Mouse (Mus musculus) thymus, adult 2 months (tissue): ENCODE data around the gene Abtb2. TPM values are rescaled to one million over a fixed set of nuclear protein-coding genes. Genes with fewer than 3 reads are reported as not detected.

Experiments used
- DNase-seq: peaks from one replicate; pipeline ENCODE4 v3.0.0; 2021
- H3K27ac ChIP-seq: fragments of 200-500 bp; 2 replicates; pipeline ENCODE4 v1.5.1; 2012; ENCODE audit warnings: low read length, control low read depth; ENCODE audit not compliant: control insufficient read depth, insufficient read depth
- H3K27me3 ChIP-seq: fragments of 200-500 bp; 2 replicates; pipeline ENCODE4 v1.6.1; 2012; ENCODE audit warnings: mild to moderate bottlenecking, low read length, moderate library complexity, mixed read lengths; ENCODE audit not compliant: control insufficient read depth, insufficient read depth
- H3K36me3 ChIP-seq: fragments of 200-500 bp; 2 replicates; pipeline ENCODE4 v1.6.1; 2012; ENCODE audit warnings: mild to moderate bottlenecking, low read length, moderate library complexity; ENCODE audit not compliant: control insufficient read depth, insufficient read depth
- H3K4me1 ChIP-seq: fragments of 200-500 bp; replicated peaks from 2 replicates; pipeline ENCODE4 v1.6.1; 2012; ENCODE audit warnings: low read length; ENCODE audit not compliant: control insufficient read depth, insufficient read depth
- H3K4me3 ChIP-seq: fragments of 200-500 bp; 2 replicates; pipeline ENCODE4 v1.5.1; 2012; ENCODE audit warnings: mild to moderate bottlenecking, low read length, control low read depth, moderate library complexity; ENCODE audit not compliant: control insufficient read depth, insufficient read depth
- CTCF ChIP-seq: fragments of 200-500 bp; IDR thresholded peaks from 2 replicates; pipeline ENCODE4 v1.5.1; 2012; ENCODE audit warnings: mild to moderate bottlenecking, control low read depth, low read length, moderate library complexity, borderline replicate concordance; ENCODE audit not compliant: control insufficient read depth, poor library complexity, insufficient read depth; ENCODE audit errors: extremely low read depth
- POLR2A ChIP-seq: fragments of 200-500 bp; IDR thresholded peaks from 2 replicates; pipeline ENCODE4 v1.6.1; 2012; ENCODE audit warnings: mild to moderate bottlenecking, low read length, control low read depth, moderate library complexity; ENCODE audit not compliant: control insufficient read depth, poor library complexity, insufficient read depth; ENCODE audit errors: extremely low read depth
- WGBS: fragments of 180-500 bp; shearing (Covaris S2); methylation state at CpG from one replicate; pipeline ENCODE4 v1.1.7; 2018; 5-methylcytosine and 5-hydroxymethylcytosine counted together
- polyA plus RNA-seq: library from polyadenylated mRNA; depleted of rRNA; stranded (reverse); fragments of >200 nt; gene quantifications from 2 replicates; pipeline ENCODE4 v1.2.3, GENCODE M21; 2012

The Abtb2 gene
- polyA plus RNA-seq, 1 experiment, result 110 TPM

DNA sequence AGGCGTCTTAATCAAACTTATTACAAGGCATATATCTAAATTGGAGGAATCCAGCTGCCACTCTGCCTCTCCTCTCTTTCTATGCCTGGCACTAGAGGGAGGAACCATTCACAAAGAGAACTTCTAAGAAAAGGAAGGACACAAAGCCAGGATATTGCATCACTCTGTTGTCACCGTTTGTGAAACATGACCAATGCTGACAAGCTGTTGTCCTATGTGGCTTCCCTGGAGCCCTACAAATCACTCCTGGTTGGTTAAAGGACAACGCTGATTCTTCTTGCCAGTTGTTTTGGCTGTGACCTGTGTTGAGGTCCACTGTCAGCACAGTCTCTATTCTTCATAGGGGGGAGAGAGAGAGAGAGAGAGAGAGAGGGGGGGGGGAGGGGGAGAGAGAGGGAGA lies 17.2 kb downstream of the Abtb2 start:
- Histone ChIP-seq H3K4me1 (peaks cover 11% of the 10 kb centered on the region), H3K27me3 (no peaks in the 10 kb centered on the region), H3K27ac (no peak overlapping the region), H3K36me3 (no peaks in the 10 kb centered on the region), H3K4me3 (no peak overlapping the region)
- DNase-seq, result no peak
- TF ChIP-seq CTCF (no peak), POLR2A (no peak)
- whole genome bisulfite sequencing, result 39% methylated on average over 3 of the region's 3 CpGs

DNA sequence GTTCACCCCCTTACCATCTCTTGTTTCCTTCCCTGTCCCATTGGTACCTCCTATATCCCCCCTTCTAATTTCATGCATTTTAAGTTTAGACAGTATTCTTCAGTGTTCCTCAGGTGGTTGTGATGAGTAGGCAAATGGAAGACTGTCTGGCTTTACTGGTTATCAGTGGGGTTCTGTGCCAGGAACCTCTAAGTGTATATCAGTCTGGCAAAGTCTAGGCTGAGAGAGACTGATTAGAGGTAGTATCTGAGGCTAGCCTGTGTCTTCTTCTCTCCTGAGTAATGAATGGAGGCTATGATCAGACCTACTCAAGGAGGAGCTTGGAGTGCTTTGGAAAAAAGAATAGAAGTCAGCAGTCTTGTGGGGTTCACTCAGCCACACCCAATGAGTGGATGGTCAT lies 18.0 kb downstream of the Abtb2 start:
- no peak overlapping the region for H3K4me3 ChIP-seq
- peaks cover 14% of the 10 kb centered on the region for H3K4me1 ChIP-seq
- TF ChIP-seq CTCF (no peak), POLR2A (no peak)
- no peak overlapping the region for H3K27ac ChIP-seq
- no peaks in the 10 kb centered on the region for H3K27me3 ChIP-seq
- DNase-seq, result no peak
- no peaks in the 10 kb centered on the region for H3K36me3 ChIP-seq

DNA sequence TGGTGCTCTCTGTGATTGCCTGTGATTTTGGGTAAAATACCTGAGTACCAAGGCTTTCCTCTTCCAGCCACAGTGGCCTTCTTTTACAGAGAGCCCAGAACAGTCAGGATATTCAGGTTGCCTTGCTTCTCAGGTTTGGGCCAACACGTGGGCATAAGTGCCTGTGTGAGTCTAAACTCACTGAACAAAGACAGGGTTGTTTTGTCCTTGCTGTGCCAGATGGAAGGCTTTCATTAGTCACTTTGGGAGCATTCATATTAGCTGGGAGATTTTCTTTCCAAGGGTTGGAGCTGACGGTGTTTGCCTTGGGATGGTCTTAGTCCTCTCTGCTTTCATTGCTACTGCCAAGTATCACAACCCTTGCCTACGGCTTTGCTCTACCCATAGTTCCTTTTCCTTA lies 20.3 kb downstream of the Abtb2 start:
- no peak overlapping the region for H3K4me3 ChIP-seq
- WGBS, result 97% methylated on average over 3 of the region's 3 CpGs
- TF ChIP-seq CTCF, result no peak
- TF ChIP-seq POLR2A, result no peak
- H3K27me3 ChIP-seq, result no peaks in the 10 kb centered on the region
- no peak for DNase-seq
- H3K27ac ChIP-seq, result no peak overlapping the region
- H3K4me1 ChIP-seq, result peaks cover 16% of the 10 kb centered on the region
- H3K36me3 ChIP-seq, result no peaks in the 10 kb centered on the region

DNA sequence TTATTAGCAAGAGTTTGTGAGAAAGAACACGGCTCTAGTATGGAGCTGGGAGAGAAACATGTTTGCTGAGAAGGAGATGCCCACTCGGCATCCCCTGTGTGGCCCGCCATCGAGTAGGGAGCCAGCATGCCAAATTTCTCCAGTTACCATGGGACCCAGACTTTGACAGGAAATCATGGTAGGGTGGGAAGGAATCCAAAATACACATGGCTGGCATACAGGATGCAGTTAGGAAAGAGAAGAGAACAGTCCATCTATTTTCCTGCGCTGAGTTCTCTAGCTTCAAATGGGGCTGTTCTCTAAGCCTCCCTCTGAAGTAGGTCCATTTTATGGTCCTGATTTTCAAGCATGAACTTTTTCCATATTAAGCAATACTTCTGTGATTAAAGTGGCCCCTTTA lies 22.7 kb downstream of the Abtb2 start:
- no peak overlapping the region for H3K27ac ChIP-seq
- DNase-seq, result no peak
- no peak overlapping the region for H3K4me3 ChIP-seq
- no peaks in the 10 kb centered on the region for H3K27me3 ChIP-seq
- peaks cover 5% of the 10 kb centered on the region for H3K36me3 ChIP-seq
- 93% methylated on average over 5 of the region's 5 CpGs for WGBS
- TF ChIP-seq CTCF (no peak), POLR2A (no peak)
- peaks cover 13% of the 10 kb centered on the region; the same call in 1 of the 2 replicates for H3K4me1 ChIP-seq

DNA sequence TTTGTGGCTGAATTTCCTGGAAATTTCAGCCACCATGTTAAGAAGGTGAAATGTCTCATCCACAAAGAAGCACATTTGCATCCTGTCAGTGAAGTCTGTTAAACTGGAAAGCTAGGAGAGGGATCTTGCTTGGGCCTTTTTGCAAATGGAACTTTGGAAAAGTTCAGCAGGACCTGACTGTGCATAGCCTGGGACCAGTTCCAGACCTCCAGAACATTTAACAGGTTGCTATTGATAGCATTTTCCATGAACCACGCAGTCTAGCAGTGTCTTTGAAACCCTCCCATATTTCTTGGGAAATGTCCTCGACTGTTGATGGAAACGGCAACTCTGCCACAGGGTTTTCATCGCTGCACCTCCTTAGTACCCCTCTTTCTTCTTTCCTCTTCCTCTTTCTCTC lies 23.3 kb downstream of the Abtb2 start:
- WGBS, result 80% methylated on average over 4 of the region's 4 CpGs
- TF ChIP-seq CTCF (no peak), POLR2A (no peak)

DNA sequence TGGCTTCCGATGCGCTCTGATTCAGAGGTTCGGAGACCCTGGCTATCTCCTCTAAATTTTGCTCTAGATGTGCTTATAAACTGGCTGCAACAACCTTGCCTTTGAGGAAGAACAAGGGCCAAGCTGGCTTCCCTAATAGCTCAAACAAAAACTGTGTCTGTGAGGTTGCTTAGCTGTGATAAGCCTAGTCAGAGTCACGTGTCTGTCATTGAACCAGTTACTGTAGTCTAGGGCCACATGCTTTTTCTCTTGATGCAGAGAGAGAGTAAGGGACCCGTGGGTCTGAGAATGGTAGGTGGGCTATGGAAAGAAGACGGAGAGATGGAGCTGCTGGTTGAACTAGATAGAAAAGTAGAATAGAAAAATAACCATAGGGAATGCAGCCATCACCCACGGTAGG lies 24.5 kb downstream of the Abtb2 start:
- Histone ChIP-seq H3K27me3 (no peaks in the 10 kb centered on the region), H3K4me3 (no peak overlapping the region), H3K4me1 (peaks cover 13% of the 10 kb centered on the region; the same call in 1 of the 2 replicates), H3K27ac (no peak overlapping the region), H3K36me3 (peaks cover 5% of the 10 kb centered on the region)
- 81% methylated on average over 7 of the region's 7 CpGs for WGBS
- no peak for DNase-seq
- TF ChIP-seq POLR2A, result no peak
- no peak for TF ChIP-seq CTCF

More for the DNA sequence above, 23.3 kb downstream of the Abtb2 start:
- H3K36me3 ChIP-seq, result peaks cover 5% of the 10 kb centered on the region
- H3K27me3 ChIP-seq, result no peaks in the 10 kb centered on the region
- H3K4me3 ChIP-seq, result no peak overlapping the region
- no peak overlapping the region for H3K27ac ChIP-seq
- DNase-seq, result no peak
- H3K4me1 ChIP-seq, result peaks cover 13% of the 10 kb centered on the region; the same call in 1 of the 2 replicates
